7 mouse cellular contexts compared by ENCODE assay signal in the genomic region with DNA sequence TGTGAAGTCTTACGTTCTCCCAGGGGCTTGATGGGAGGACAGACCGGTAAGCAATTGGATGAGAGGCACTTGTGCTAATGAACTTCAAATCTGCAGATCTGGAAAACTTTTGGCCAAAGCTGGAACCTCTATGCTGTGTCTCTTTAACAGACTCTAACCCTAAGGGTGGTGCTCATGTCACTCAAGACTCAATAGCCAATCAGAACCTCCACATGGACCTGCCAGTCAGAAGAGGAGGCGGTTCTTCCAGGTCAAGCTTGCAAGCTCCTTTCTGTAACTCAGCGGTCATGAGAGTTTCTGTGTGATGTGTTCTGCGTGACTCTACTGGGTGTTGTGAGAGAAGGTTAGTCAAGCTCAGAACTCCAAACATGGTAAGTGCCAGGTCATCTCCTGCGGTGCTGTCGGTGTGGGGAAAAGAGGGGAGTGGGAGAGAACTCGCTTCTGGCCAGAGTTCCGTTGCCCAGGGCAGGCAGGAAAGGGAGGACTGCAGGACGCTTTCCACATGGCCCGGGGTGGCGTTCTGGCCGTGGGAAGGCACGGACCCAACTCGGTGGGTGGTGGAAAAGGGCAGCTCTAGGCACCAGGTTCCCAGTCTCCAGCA. TPM values are rescaled to one million over a fixed set of nuclear protein-coding genes. Genes with fewer than 3 reads are reported as not detected.
DNase-seq lines count a peak whose midpoint lies in the region; ATAC-seq and TF ChIP-seq lines count a peak whose summit lies in the region.
"Not testable (repeated sequence)": the region's sequence is repeated elsewhere in the genome, so short reads cannot be mapped to it uniquely, and the experiment has no call there.

A gene (plus strand): TSS at position 274 of the 601 bp plus-strand sequence.

- H3K4me3 ChIP-seq in embryonic fibroblast, embryonic 13.5 days (ENCODE audit: insufficient read depth, low read length): peak within 1 kb of the TSS; percentile 60
- H3K4me3 ChIP-seq in heart, embryonic 11.5 days (ENCODE audit: low read depth, low read length): peak within 1 kb of the TSS; percentile 65
- peak within 1 kb of the TSS; percentile 50 for H3K4me3 ChIP-seq in kidney, embryonic 14.5 days (ENCODE audit: low read length)
- peak within 1 kb of the TSS; percentile 61 for H3K4me3 ChIP-seq in limb, embryonic 13.5 days
- peak within 1 kb of the TSS; percentile 69 for H3K4me3 ChIP-seq in midbrain, embryonic 13.5 days (replicated peaks)
- peak within 1 kb of the TSS; percentile 57 for H3K4me3 ChIP-seq in small intestine, adult 2 months (ENCODE audit: low read depth, low read length)

- DNase-seq in adrenal gland, postnatal 25 days: peak; percentile 40

- H3K36me3 ChIP-seq in heart, embryonic 11.5 days (ENCODE audit: control insufficient read depth, insufficient read depth, low read length); kidney, embryonic 14.5 days (ENCODE audit: control insufficient read depth, insufficient read depth, low read length); limb, embryonic 13.5 days; midbrain, embryonic 13.5 days; small intestine, adult 2 months (ENCODE audit: control insufficient read depth, insufficient read depth, low read length): not testable (repeated sequence)

- ATAC-seq in heart, embryonic 11.5 days (replicated peaks; ENCODE audit: insufficient number of reproducible peaks, low FRiP score, low TSS enrichment); kidney, embryonic 14.5 days (ENCODE audit: low FRiP score, low TSS enrichment); limb, embryonic 13.5 days (ENCODE audit: low FRiP score, low read depth); midbrain, embryonic 13.5 days: not testable (repeated sequence)

- TF ChIP-seq CTCF in embryonic fibroblast, embryonic 13.5 days (IDR thresholded peaks at IDR 0.05; ENCODE audit: borderline replicate concordance, insufficient read depth, low read length); small intestine, adult 2 months (IDR thresholded peaks at IDR 0.05; ENCODE audit: extremely low read depth, insufficient read length, insufficient replicate concordance, low read depth, low read length): not testable (repeated sequence)

- not testable (repeated sequence) for H3K4me1 ChIP-seq in embryonic fibroblast, embryonic 13.5 days (ENCODE audit: control insufficient read depth, insufficient read depth, low read length); heart, embryonic 11.5 days (ENCODE audit: control insufficient read depth, insufficient read depth, low read length); kidney, embryonic 14.5 days (ENCODE audit: control insufficient read depth, insufficient read depth, low read length); limb, embryonic 13.5 days; midbrain, embryonic 13.5 days (replicated peaks); small intestine, adult 2 months (ENCODE audit: control insufficient read depth, insufficient read depth, insufficient read length, low read length)

- 3% methylated on average over 14 of the region's 15 CpGs for WGBS in heart, embryonic 11.5 days (ENCODE audit: insufficient replicate concordance)
- under 1% methylated on average over 13 of the region's 15 CpGs for WGBS in kidney, embryonic 14.5 days
- 1% methylated on average over 15 of the region's 15 CpGs for WGBS in limb, embryonic 13.5 days
- 2% methylated on average over 14 of the region's 15 CpGs for WGBS in midbrain, embryonic 13.5 days
- under 1% methylated on average over 15 of the region's 15 CpGs for WGBS in small intestine, adult 2 months

- TF ChIP-seq POLR2A in embryonic fibroblast, embryonic 13.5 days (IDR thresholded peaks at IDR 0.05; ENCODE audit: low read depth, low read length): peak; percentile 43; the same call in 1 of the 2 replicates
- TF ChIP-seq POLR2A in small intestine, adult 2 months (IDR thresholded peaks at IDR 0.05; ENCODE audit: low read depth, low read length): not testable (repeated sequence)

- peak within 1 kb of the TSS; percentile 62 for H3K4me2 ChIP-seq in heart, embryonic 11.5 days
- peak within 1 kb of the TSS; percentile 40 for H3K4me2 ChIP-seq in kidney, embryonic 14.5 days (replicated peaks; ENCODE audit: low read depth, low read length)
- H3K4me2 ChIP-seq in limb, embryonic 13.5 days (replicated peaks): peak within 1 kb of the TSS; percentile 64
- peak within 1 kb of the TSS; percentile 59 for H3K4me2 ChIP-seq in midbrain, embryonic 13.5 days (replicated peaks)

- H3K27me3 ChIP-seq in heart, embryonic 11.5 days (ENCODE audit: control insufficient read depth, insufficient read depth, low read length); kidney, embryonic 14.5 days (ENCODE audit: control insufficient read depth, insufficient read depth, low read length); limb, embryonic 13.5 days; midbrain, embryonic 13.5 days; small intestine, adult 2 months (ENCODE audit: control insufficient read depth, insufficient read depth, low read length): not testable (repeated sequence)

- H3K27ac ChIP-seq in embryonic fibroblast, embryonic 13.5 days (ENCODE audit: insufficient read depth, low read length): 0 out of 2 replicates have a peak within 1 kb of the TSS, but pooled peaks have one; percentile 1
- 0 out of 2 replicates have a peak within 1 kb of the TSS, but pooled peaks have one; percentile 22 for H3K27ac ChIP-seq in heart, embryonic 11.5 days (ENCODE audit: low read depth, low read length)
- not testable (repeated sequence) for H3K27ac ChIP-seq in kidney, embryonic 14.5 days (ENCODE audit: low read depth, low read length); limb, embryonic 13.5 days; small intestine, adult 2 months (ENCODE audit: insufficient read depth, low read depth, low read length)
- peak within 1 kb of the TSS; percentile 9; the same call in 1 of the 2 replicates for H3K27ac ChIP-seq in midbrain, embryonic 13.5 days

- H3K9me3 ChIP-seq in heart, embryonic 11.5 days (replicated peaks; ENCODE audit: control insufficient read depth, low read length); kidney, embryonic 14.5 days (ENCODE audit: control insufficient read depth, low read length); limb, embryonic 13.5 days; midbrain, embryonic 13.5 days: not testable (repeated sequence)

- H3K9ac ChIP-seq in heart, embryonic 11.5 days (ENCODE audit: low read depth, low read length): peak within 1 kb of the TSS; percentile 72
- peak within 1 kb of the TSS; percentile 50; the same call in 1 of the 2 replicates for H3K9ac ChIP-seq in kidney, embryonic 14.5 days (ENCODE audit: low read depth, low read length)
- peak within 1 kb of the TSS; percentile 74 for H3K9ac ChIP-seq in limb, embryonic 13.5 days
- H3K9ac ChIP-seq in midbrain, embryonic 13.5 days (replicated peaks): peak within 1 kb of the TSS; percentile 65

RNA-seq across cellular contexts. Expression of the gene that starts here (rescaled TPM):
- total RNA-seq in adrenal gland, postnatal 25 days (2021): 28.5 and 30.8 TPM in 2 replicates
- polyA plus RNA-seq in embryonic fibroblast, embryonic 13.5 days (2011; ENCODE audit: insufficient read length, low read depth, missing spikeins): 8.3 and 10.7 TPM in 2 replicates
- 17.3 and 18.1 TPM in 2 replicates for polyA plus RNA-seq in heart, embryonic 11.5 days (2014; fragmentation: Nextera tagmentation; extraction: Ambion mirVana)
- 12.5 and 17.0 TPM in 2 replicates for polyA plus RNA-seq in kidney, embryonic 14.5 days (2014; fragmentation: Nextera tagmentation; extraction: Ambion mirVana)
- polyA plus RNA-seq in limb, embryonic 13.5 days (2015; fragmentation: Nextera tagmentation; extraction: Ambion mirVana): 10.7 and 11.2 TPM in 2 replicates
- 9.2 and 9.6 TPM in 2 replicates for polyA plus RNA-seq in midbrain, embryonic 13.5 days (2015; fragmentation: Nextera tagmentation; extraction: Ambion mirVana)
- polyA plus RNA-seq in small intestine, adult 2 months (2012; rRNA removed): 0.25 TPM in 2 replicates
